Mouse (Mus musculus) retina, embryonic 14.5 days (tissue): ENCODE data around the gene Tmem201.
"Not testable (repeated sequence)": the region's sequence is repeated elsewhere in the genome, so short reads cannot be mapped to it uniquely, and the experiment has no call there.

Experiments used
- DNase-seq: peaks from one replicate; pipeline ENCODE4 v3.0.0-alpha.2; 2015; ENCODE audit warnings: low spot score

The Tmem201 gene

DNA sequence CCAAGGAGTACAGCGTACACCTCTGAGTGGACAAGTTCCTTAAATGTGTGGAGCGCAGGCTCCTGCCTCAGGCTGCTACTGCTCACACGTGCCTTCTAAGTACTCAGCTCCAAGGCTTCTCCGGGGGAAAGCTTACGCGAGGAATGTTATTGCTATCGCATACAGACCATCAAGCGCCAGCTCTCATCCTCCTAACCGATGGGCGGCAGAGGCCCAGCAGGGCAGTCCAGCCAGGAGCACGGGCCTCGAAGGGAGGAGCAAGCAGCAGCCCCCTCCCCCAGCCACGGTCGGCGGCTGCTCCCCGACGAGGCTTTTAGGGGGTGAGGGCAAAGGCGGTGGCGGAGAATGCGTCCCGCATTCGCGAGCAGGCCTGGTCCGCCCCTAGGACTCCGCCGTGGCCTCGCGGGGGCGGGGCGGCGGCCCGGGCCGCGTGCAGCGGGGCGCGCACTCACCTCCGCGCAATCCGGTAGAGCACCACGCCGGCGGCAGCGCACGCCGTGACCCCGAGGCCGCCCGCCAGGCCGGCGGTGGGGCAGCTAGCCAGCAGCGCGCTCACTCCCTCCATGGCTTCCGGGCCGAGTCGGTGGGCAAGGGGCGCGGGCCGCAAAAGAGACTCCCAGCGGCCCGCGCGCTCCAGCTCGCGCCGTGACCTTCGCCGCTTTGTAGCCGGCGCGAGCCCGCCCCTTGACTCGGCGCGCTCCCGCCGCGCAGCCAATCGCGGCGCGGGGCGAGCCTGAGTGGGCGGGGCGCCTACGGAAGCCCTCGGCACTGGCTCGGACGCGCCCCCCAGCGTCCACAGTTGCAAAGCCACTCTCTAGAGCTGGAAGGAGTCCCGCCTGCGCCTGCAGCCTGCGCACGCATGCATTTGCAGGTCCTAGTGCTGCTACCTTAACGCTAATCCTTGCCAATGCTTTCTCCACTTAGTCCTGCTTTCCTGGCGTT lies at the start of gene Tmem201:
Gene Tmem201, minus strand, starts transcription at position 662 of the 942 bp plus-strand sequence.
- peak; percentile 98 for DNase-seq

GRCm38 (mm10) chr4:149784901-149785300 lies 47.1 kb upstream of the Tmem201 start:
- DNase-seq = no peak

DNA sequence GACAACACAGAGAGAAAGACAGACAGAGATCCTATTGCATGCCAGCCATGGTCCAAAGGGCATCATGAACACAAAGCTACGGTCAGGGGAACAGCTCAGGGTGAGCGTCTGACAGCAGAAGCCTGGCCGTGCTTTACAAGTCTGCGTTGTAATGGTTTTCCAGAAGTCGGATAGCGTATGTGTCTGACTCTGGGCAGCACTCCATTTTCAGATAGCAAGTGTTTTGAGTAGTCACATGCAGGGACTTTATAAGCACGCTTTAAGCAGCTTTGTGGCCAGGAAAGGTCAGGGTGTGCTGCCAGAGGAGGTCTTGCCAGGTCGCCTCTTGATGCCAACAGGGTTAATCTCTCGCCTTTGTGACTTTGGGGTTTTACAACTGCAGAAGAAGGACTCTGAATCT lies 46.5 kb upstream of the Tmem201 start:
- no peak for DNase-seq

GRCm38 (mm10) chr4:149782975-149783374 lies 45.1 kb upstream of the Tmem201 start:
- DNase-seq = no peak

- no peak for DNase-seq
Measured at GRCm38 (mm10) chr4:149780565-149781356, 42.9 kb upstream of the Tmem201 start.

DNA sequence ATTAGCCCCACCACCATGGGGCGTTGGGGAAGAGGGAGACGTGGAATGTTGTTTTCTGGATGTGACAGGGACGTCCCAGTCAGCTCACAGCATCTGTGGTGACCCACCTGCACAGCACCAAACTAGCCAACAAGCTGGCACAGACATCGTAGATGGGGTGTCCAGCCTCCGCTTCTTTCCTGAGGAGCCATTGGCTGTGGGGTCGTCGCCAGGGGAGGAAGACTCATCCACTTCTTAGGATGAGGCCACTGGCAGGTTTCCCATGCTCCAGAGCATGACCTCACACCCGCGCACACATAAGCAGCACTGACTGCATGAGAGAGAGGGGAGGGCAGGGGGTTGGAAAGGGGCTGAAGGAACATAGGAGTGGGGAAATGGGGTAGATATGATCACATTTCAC lies 42.1 kb upstream of the Tmem201 start:
- no peak for DNase-seq

DNA sequence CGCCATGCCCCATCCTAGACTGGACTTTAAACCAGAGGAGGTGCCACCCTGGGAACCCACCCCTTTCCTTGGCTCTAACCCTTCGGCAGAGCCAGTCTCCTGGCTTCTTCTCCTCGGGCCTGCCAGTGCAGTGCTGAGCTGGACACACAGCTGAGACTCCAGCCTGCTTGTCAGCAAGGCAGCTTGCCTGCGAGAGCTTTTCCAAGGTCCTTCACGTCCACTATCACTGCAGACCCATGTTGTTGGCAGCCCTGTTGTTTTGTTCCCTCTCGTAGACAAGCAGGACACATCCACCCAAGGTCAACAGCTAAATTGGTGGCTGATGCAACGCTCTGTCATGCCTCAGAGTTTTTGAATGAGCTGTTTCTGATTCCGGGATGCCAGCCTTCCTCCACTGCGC lies 39.3 kb upstream of the Tmem201 start:
- no peak for DNase-seq

- DNase-seq = no peak
Measured at GRCm38 (mm10) chr4:149775760-149776362, 38.0 kb upstream of the Tmem201 start.

DNA sequence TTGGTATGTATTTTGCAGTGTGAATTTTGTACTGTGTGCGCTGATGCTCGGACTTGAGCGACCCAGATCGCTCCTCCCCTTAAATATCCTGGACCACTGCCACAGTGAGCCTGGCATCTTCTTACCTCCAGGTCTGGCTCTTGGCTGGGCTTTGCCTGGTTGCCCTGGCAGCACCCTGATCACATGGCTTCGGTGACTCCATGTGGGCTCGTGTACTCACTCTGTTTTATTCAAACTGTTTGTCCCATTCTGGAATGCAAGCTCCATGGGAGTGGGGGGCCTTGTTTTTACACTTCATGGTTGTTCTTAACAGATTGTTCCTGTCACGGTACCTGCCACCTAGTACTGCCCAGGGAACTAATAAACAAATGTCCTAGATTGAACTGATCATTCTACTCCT lies 37.5 kb upstream of the Tmem201 start:
- no peak for DNase-seq

GRCm38 (mm10) chr4:149774094-149774470 lies 36.2 kb upstream of the Tmem201 start, which contains the start of gene Slc25a33:
Slc25a33 (minus strand) TSS chr4:149774277.
- peak; percentile 96 for DNase-seq

DNA sequence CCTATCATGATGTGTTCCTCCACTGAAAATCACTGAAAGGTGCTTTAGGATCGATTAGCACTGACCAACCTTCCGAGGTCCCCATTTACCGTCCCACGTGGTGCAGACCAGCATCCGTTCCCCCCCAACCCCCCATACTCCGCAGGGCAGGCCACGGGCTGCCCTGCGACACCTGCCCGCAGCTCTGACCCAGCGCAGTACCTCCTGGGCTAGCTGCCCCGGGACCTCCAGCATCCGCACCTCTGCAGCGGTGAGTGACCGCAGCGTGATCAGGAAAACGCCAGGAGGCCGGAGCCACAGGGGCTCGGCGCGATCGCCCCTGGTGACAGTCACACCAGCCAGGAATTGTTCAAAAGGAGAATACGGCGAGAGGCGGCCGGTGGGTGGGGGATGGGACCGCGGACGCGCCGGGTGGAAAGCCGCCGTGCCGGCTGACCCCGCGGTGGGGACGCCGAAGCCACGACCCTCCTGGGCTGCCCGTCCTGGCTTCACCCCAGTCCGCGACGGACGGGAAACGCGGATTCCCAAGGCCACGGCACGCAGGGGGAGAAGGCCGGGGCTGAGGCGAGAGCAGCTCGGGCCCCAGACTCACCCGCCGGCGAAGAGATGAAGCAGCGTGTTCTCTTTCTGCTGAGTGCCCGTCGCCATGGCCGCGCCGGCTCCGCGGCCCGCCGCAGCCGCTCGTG lies 35.7 kb upstream of the Tmem201 start:
- no peak for DNase-seq

- DNase-seq = peak; percentile 68
Measured at GRCm38 (mm10) chr4:149772394-149772793, 34.5 kb upstream of the Tmem201 start.

- DNase-seq = no peak
Measured at GRCm38 (mm10) chr4:149765201-149765600, 27.4 kb upstream of the Tmem201 start.

- no peak for DNase-seq
Measured at GRCm38 (mm10) chr4:149763335-149763734, 25.5 kb upstream of the Tmem201 start.

DNA sequence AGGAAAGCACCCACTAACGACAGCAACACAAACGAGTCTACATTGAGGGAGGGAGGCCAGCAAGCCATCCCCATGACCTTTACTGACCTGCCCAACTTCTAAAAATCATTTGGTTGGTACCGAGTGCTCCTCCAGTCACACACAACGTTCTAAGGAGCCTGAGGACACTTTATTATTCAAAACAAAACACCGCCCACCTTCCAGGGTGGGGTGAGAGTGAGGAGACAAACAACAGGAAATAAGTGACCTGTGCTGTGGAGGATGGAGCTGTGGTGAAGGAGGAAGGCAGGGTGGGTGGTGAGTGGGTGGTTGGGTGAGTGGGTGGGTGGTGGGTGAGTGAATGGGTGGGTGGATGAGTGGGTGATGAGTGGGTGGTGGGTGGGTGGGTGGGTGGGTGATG lies 21.7 kb upstream of the Tmem201 start:
- no peak for DNase-seq

- no peak for DNase-seq
Measured at GRCm38 (mm10) chr4:149758423-149758822, 20.6 kb upstream of the Tmem201 start.

- DNase-seq = not testable (repeated sequence)
Measured at GRCm38 (mm10) chr4:149756546-149756945, 18.7 kb upstream of the Tmem201 start.

- DNase-seq = no peak
Measured at GRCm38 (mm10) chr4:149752836-149753235, 15.0 kb upstream of the Tmem201 start.

DNA sequence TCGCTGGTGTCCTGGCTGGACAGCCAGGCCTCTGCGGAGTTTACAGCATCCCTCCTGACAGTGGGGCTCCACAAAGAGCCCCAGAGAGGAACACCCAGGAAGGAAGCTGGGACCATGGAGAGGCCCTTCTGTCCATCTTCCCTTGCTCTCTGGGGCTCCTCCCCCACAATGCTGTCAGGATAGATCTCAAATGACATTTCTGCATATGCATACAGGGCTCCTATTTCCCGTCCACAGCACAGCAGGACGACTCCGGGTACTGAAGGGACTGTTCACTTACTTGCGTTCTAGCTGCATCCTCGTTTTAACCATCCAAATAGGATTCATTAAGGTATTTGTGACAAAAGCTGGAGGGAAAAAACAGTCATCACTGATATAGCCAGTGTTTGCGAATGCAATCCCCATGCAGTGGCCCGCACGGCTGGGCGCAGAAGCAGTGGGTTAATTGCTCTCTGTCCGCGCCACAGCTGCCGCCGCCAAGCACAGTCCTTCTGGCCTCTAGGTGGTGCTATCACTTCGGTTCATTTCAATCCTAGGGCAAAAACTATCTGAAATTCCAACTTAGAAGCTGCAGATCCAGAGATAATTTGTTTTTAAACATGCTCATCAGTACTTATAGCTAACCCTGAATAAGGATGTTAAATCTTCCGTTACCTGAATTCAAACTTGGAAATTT lies 14.4 kb upstream of the Tmem201 start:
- peak; percentile 89 for DNase-seq

DNA sequence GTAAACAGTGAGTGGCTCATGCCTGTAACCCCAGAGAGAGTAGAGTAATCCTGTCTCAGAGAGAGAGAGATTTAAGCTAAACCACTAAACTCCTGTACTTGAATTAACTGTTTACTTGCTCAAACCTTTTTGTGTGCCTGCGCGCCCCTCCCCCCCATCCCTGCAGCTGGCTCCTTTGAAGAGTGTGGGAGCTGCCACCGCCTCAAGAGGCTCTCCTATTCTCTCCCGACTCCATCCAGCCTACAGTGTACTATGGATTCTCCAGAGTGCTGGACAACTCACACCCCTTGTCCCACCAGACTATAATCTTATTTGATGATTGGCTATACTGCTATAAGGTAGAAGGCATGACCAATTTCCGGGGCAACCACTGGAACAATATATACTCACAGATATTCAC lies 12.8 kb upstream of the Tmem201 start:
- no peak for DNase-seq

DNA sequence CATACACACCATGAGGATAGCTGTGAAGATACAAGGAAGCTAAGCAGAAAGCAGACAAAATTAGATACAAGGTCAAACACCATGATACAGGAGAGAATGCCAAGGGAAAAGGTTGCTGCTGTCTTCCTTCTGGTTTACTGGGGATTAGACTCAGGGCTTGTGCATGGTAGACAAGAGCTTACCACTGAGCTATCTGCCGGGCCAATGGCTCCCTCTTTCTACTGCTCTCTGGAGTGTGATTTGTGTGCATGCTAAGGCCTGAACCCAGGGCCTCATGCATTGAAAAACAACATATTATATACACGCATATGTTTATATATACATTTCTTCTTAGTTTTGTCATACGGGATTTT lies 11.8 kb upstream of the Tmem201 start:
- not testable (repeated sequence) for DNase-seq
